Mouse (Mus musculus) kidney, postnatal 0 days (tissue): ENCODE data around the gene AC129217.1. TPM values are rescaled to one million over a fixed set of nuclear protein-coding genes. Genes with fewer than 3 reads are reported as not detected.
A peak's percentile ranks its signal among the peaks of the same experiment; 100 is the strongest.

ENCODE experiments used
- ATAC-seq: fragments of 200-750 bp; cut with Nextera tagmentation; replicated peaks from 2 replicates; pipeline ENCODE4 v1.8.0; 2017; ENCODE audit warnings: low read depth, moderate number of reproducible peaks, moderate TSS enrichment, moderate library complexity; ENCODE audit not compliant: low FRiP score
- DNase-seq: peaks from one replicate; pipeline ENCODE4 v3.0.0-alpha.2; 2016; ENCODE audit warnings: low spot score
- H3K27ac ChIP-seq: fragments of 300-500 bp; sonication (generic); 2 replicates; pipeline ENCODE4 v1.5.1; 2014; ENCODE audit warnings: mild to moderate bottlenecking
- H3K27me3 ChIP-seq: fragments of 300-500 bp; sonication (generic); 2 replicates; pipeline ENCODE4 v1.6.1; 2014; ENCODE audit warnings: low read length, mixed read lengths; ENCODE audit not compliant: insufficient read depth
- H3K36me3 ChIP-seq: fragments of 300-500 bp; sonication (generic); 2 replicates; pipeline ENCODE4 v1.6.1; 2014; ENCODE audit warnings: low read length, mixed read lengths; ENCODE audit not compliant: insufficient read depth
- H3K4me1 ChIP-seq: fragments of 300-500 bp; sonication (generic); replicated peaks from 2 replicates; pipeline ENCODE4 v1.6.1; 2014; ENCODE audit warnings: antibody characterized with exemption, low read length, mixed read lengths; ENCODE audit not compliant: insufficient read depth
- H3K4me2 ChIP-seq: fragments of 300-500 bp; sonication (generic); 2 replicates; pipeline ENCODE4 v1.6.1; 2014; ENCODE audit warnings: mild to moderate bottlenecking, low read length, moderate library complexity, mixed read lengths
- H3K4me3 ChIP-seq: fragments of 300-500 bp; sonication (generic); replicated peaks from 2 replicates; pipeline ENCODE4 v1.5.1; 2014; ENCODE audit warnings: low read depth, low read length
- H3K9ac ChIP-seq: fragments of 300-500 bp; sonication (generic); 2 replicates; pipeline ENCODE4 v1.6.1; 2014; ENCODE audit warnings: low read depth, low read length
- H3K9me3 ChIP-seq: fragments of 300-500 bp; sonication (generic); replicated peaks from 2 replicates; pipeline ENCODE4 v1.6.1; 2016; ENCODE audit warnings: low read length, inconsistent platforms, mixed read lengths
- CTCF ChIP-seq: IDR thresholded peaks from 2 replicates; pipeline ENCODE4 v1.5.1; 2016; ENCODE audit warnings: antibody characterized with exemption, low read depth, mild to moderate bottlenecking, moderate library complexity
- WGBS: fragments of 180-500 bp; shearing (Covaris S2); extraction: QIAGEN DNeasy Blood & Tissue Kit; methylation state at CpG from one replicate; pipeline ENCODE4 v1.1.7; 2014; 5-methylcytosine and 5-hydroxymethylcytosine counted together
- polyA plus RNA-seq: library from polyadenylated mRNA; unstranded; fragments of >200 nt; fragmentation: Nextera tagmentation; extraction: Ambion mirVana; gene quantifications from 2 replicates; pipeline ENCODE4 v1.2.1, GENCODE M21; 2015

The AC129217.1 gene
- polyA plus RNA-seq, 1 experiment from 2014 or later: not detected

DNA sequence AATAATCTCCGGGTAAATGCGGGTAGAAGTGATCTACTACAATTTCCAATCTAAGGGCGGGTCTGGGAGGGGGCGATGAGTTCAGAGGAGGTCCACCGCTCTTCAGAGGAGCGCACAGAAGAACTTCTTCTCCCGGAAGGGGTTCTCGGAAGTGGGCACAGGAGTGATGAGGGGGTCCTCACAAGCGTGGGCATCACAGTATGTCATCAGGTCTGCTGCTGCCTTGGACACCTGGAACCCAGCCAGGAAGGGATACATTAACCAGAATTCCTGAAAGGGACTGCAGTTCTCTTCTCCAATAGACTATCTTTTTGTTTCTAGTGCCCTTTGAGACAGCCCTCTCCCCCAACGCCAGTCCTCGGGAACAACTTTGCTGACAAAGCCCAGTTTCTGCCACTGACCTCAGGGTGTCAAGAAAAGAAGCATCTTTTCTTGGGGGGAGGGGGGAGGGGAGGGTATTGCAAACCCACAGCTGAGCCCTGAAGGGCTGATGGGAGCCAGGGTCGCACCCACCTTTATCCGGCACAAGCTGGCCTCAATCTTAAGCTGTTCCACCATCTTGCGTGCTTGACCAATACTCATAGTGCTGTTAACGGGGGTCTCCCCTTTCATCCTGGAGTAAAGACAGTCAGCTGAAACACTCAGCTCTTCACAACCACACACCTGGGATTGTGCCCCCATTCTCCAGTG, 8.6 kb downstream of the AC129217.1 start:
- Histone ChIP-seq H3K4me2 (peak overlapping the region; percentile 96), H3K9me3 (no peaks in the 10 kb centered on the region), H3K4me3 (peak overlapping the region; percentile 60), H3K9ac (peak overlapping the region; percentile 84), H3K27ac (peak overlapping the region; percentile 98), H3K36me3 (peaks cover 14% of the 10 kb centered on the region), H3K4me1 (peaks cover 23% of the 10 kb centered on the region), H3K27me3 (no peaks in the 10 kb centered on the region)
- 15% methylated on average over 15 of the region's 15 CpGs for WGBS
- ATAC-seq: peak; percentile 11; the same call in 1 of the 2 replicates
- peak; percentile 64 for DNase-seq
- no peak for TF ChIP-seq CTCF

DNA sequence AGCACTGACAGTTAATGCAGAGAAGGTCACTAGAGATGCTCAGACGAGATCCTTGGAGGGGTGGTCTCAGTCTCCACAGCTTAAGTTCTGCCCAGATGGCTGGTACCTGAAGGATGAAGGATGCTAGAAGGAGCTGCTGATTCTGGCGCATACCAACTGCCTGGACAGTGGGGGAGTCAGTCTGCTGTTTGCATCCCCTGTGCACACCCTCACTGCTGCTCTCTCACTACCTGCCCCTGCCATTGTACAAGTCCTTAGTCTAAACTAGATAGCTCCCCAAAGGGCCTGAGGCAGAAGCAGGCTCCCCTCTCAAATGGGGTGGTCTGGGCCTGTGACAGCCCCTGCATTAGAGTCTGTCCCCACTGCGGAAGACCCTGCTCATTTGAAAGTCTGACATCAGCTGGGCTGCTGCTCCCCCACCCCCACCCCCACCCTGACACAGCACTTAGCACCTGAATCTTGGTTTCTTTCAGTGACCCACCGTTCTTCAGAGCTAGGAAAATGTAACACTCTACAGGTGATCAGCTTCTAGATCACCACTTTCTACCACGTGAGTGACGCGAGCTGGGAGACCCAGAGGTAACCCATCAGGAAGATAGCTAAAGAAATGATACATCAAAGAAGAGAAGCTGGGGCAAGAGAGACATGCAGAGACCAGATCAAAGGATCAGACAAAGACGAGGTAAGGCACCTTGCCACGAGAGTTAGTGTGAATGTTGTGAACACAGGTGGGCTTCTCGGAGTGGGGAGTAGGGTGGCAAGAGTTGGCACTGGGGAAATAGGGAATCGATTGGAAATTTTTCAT, 9.7 kb downstream of the AC129217.1 start, which contains the start of gene Gng3:
TSS of gene Gng3 (minus strand) at position 92 of the 805 bp plus-strand sequence.
- Histone ChIP-seq H3K4me3 (peak within 1 kb of the TSS; percentile 60), H3K4me2 (peak within 1 kb of the TSS; percentile 96), H3K27me3 (no peaks in the 10 kb centered on the region), H3K9me3 (no peaks in the 10 kb centered on the region), H3K36me3 (peaks cover 7% of the 10 kb centered on the region), H3K27ac (peak within 1 kb of the TSS; percentile 98), H3K9ac (peak within 1 kb of the TSS; percentile 84), H3K4me1 (peaks cover 23% of the 10 kb centered on the region)
- TF ChIP-seq CTCF: no peak
- DNase-seq (no peak), ATAC-seq (no peak)
- WGBS: 60% methylated on average over 11 of the region's 11 CpGs

- 22% methylated on average over 29 of the region's 29 CpGs for WGBS
- H3K27ac ChIP-seq: peak overlapping the region; percentile 52
- peak overlapping the region; percentile 79 for H3K4me2 ChIP-seq
These were observed 10.6 kb downstream of the AC129217.1 start for GRCm38 (mm10) chr19:8839908-8840791.

GRCm38 (mm10) chr19:8841012-8841411, 11.4 kb downstream of the AC129217.1 start:
- no peaks in the 10 kb centered on the region for H3K27me3 ChIP-seq
- ATAC-seq: no peak
- 0 out of 2 replicates have a peak, but pooled peaks cover 10% of the 10 kb centered on the region for H3K36me3 ChIP-seq
- TF ChIP-seq CTCF: no peak
- H3K27ac ChIP-seq: peak overlapping the region; percentile 52; the same call in 1 of the 2 replicates
- 85% methylated on average over 7 of the region's 7 CpGs for WGBS
- H3K9me3 ChIP-seq: no peaks in the 10 kb centered on the region
- H3K4me2 ChIP-seq: peak overlapping the region; percentile 79
- DNase-seq: no peak
- peaks cover 23% of the 10 kb centered on the region for H3K4me1 ChIP-seq
- H3K9ac ChIP-seq: peak overlapping the region; percentile 63
- no peak overlapping the region; the same call in 1 of the 2 replicates for H3K4me3 ChIP-seq

More at GRCm38 (mm10) chr19:8839908-8840791, 10.6 kb downstream of the AC129217.1 start:
- no peaks in the 10 kb centered on the region for H3K27me3 ChIP-seq
- H3K9ac ChIP-seq: peak overlapping the region; percentile 63
- peak overlapping the region; percentile 46 for H3K4me3 ChIP-seq
- 0 out of 2 replicates have a peak, but pooled peaks cover 5% of the 10 kb centered on the region for H3K36me3 ChIP-seq
- peaks cover 23% of the 10 kb centered on the region for H3K4me1 ChIP-seq
- no peak; the same call in 1 of the 2 replicates for TF ChIP-seq CTCF
- DNase-seq: peak; percentile 84
- H3K9me3 ChIP-seq: no peaks in the 10 kb centered on the region
- peak; percentile 57 for ATAC-seq

DNA sequence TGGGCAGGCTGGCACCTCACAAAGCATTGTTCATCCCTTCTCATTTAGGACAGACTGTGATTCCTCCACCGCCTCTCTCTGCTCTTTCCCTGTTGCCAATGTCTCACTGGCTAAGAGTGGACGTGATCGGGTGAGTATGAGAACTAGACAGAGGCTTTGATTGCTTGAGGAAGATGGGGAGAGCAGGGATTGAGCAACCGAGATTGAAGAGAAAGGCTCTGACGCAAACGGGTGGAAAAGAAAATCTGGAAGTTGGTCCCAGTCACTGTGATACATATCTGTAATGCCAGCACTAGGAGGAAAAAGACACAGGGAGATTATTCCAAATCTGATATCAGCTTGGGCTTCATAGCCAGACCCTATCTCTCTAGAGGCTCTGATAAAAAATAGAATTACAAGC, 13.4 kb downstream of the AC129217.1 start:
- 90% methylated on average over 6 of the region's 6 CpGs for WGBS
- Histone ChIP-seq H3K36me3 (0 out of 2 replicates have a peak, but pooled peaks cover 20% of the 10 kb centered on the region), H3K27me3 (no peaks in the 10 kb centered on the region), H3K9ac (no peak overlapping the region), H3K4me1 (peaks cover 23% of the 10 kb centered on the region), H3K4me3 (no peak overlapping the region), H3K27ac (no peak overlapping the region), H3K9me3 (no peaks in the 10 kb centered on the region), H3K4me2 (no peak overlapping the region)
- ATAC-seq (no peak), DNase-seq (no peak)
- TF ChIP-seq CTCF: no peak
